Mouse (Mus musculus): Measurements from ENCODE around the gene Gm9821.
A peak's percentile ranks its signal among the peaks of the same experiment; 100 is the strongest.

Gm9821 gene

GRCm38 (mm10) chr2:91945483-91945882 is at the start of gene Gm9821:
Gene Gm9821, plus strand, starts transcription at chr2:91945703.
- DNase-seq (ENCODE audit: low spot score) = no peak

GRCm38 (mm10) chr2:91897968-91898367 is 47.5 kb upstream of the Gm9821 start:
- no peak for DNase-seq (ENCODE audit: low spot score)

GRCm38 (mm10) chr2:91899141-91899540 is 46.4 kb upstream of the Gm9821 start:
- no peak for DNase-seq (ENCODE audit: low spot score)

GRCm38 (mm10) chr2:91900431-91900830 is 45.1 kb upstream of the Gm9821 start:
- no peak for DNase-seq (ENCODE audit: low spot score)

- no peak for DNase-seq (ENCODE audit: low spot score)
Observed at GRCm38 (mm10) chr2:91902336-91902735, 43.2 kb upstream of the Gm9821 start.

GRCm38 (mm10) chr2:91903171-91903925 is 42.2 kb upstream of the Gm9821 start:
- DNase-seq (ENCODE audit: low spot score) = no peak

- no peak for DNase-seq (ENCODE audit: low spot score)
Observed at GRCm38 (mm10) chr2:91904618-91905307, 40.7 kb upstream of the Gm9821 start.

GRCm38 (mm10) chr2:91906141-91906540 is 39.4 kb upstream of the Gm9821 start:
- no peak for DNase-seq (ENCODE audit: low spot score)

- DNase-seq (ENCODE audit: low spot score) = no peak
Observed at GRCm38 (mm10) chr2:91912616-91913015, 32.9 kb upstream of the Gm9821 start.

GRCm38 (mm10) chr2:91913328-91914110 is 32.0 kb upstream of the Gm9821 start:
- DNase-seq (ENCODE audit: low spot score) = peak; percentile 60

- no peak for DNase-seq (ENCODE audit: low spot score)
Observed at GRCm38 (mm10) chr2:91916346-91916977, 29.0 kb upstream of the Gm9821 start.

GRCm38 (mm10) chr2:91917096-91917495 is 28.4 kb upstream of the Gm9821 start:
- DNase-seq (ENCODE audit: low spot score) = no peak

GRCm38 (mm10) chr2:91920130-91920529 is 25.4 kb upstream of the Gm9821 start:
- DNase-seq (ENCODE audit: low spot score) = no peak

- DNase-seq (ENCODE audit: low spot score) = peak; percentile 67
Observed at GRCm38 (mm10) chr2:91921181-91921789, 24.2 kb upstream of the Gm9821 start.

GRCm38 (mm10) chr2:91921790-91922570 is 23.5 kb upstream of the Gm9821 start:
- no peak for DNase-seq (ENCODE audit: low spot score)

- DNase-seq (ENCODE audit: low spot score) = no peak
Observed at GRCm38 (mm10) chr2:91922586-91923414, 22.7 kb upstream of the Gm9821 start.

GRCm38 (mm10) chr2:91923415-91924337 is 21.8 kb upstream of the Gm9821 start:
- peak; percentile 71 for DNase-seq (ENCODE audit: low spot score)

GRCm38 (mm10) chr2:91924726-91925125 is 20.8 kb upstream of the Gm9821 start:
- DNase-seq (ENCODE audit: low spot score) = no peak

GRCm38 (mm10) chr2:91925442-91925841 is 20.1 kb upstream of the Gm9821 start:
- no peak for DNase-seq (ENCODE audit: low spot score)

Data from lung, postnatal 25 days (tissue).